Mouse (Mus musculus) ovary, adult 2 months (tissue): ENCODE measurements around the gene Foxl1. TPM values are rescaled to one million over a fixed set of nuclear protein-coding genes. Genes with fewer than 3 reads are reported as not detected.

Experiments used
- polyA plus RNA-seq: library from polyadenylated mRNA; depleted of rRNA; stranded (reverse); fragments of >200 nt; gene quantifications from 2 replicates; pipeline ENCODE4 v1.2.3, GENCODE M21; 2012; rRNA removed

Foxl1 gene
- polyA plus RNA-seq, result 1.4 and 1.8 TPM in 2 replicates

GRCm38 (mm10) chr8:121127756-121128375 lies at the start of gene Foxl1:
Gene Foxl1 (plus strand): TSS chr8:121127940.

DNA sequence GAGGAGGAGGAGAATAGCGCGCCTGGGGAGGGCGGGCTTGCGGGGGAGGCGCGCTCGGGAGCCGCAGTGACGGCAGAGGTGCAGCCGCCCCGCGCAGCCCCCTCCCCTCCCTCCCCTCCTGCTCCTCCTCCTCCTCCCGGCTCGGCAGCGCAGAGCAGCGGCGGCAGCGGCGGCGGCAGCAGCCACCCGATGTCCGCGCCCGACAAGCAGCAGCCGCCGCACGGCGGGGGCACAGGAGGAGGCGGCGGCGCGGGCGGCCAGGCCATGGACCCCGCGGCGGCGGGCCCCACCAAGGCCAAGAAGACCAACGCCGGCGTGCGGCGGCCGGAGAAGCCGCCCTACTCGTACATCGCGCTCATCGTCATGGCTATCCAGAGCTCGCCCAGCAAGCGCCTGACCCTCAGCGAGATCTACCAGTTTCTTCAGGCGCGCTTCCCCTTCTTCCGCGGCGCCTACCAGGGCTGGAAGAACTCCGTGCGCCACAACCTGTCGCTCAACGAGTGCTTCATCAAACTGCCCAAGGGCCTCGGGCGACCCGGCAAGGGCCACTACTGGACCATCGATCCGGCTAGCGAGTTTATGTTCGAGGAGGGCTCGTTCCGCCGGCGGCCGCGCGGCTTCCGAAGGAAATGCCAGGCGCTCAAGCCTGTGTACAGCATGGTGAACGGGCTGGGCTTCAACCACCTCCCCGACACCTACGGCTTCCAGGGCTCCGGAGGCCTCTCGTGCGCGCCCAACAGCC lies 43.4 kb upstream of the Foxl1 start, which contains the start of gene Foxf1:
Gene Foxf1 (plus strand): TSS at position 177 of the 742 bp plus-strand sequence.

GRCm38 (mm10) chr8:121107668-121108656 lies 19.8 kb upstream of the Foxl1 start, which contains the start of gene Mthfsd:
Gene Mthfsd (minus strand): TSS chr8:121108392.

DNA sequence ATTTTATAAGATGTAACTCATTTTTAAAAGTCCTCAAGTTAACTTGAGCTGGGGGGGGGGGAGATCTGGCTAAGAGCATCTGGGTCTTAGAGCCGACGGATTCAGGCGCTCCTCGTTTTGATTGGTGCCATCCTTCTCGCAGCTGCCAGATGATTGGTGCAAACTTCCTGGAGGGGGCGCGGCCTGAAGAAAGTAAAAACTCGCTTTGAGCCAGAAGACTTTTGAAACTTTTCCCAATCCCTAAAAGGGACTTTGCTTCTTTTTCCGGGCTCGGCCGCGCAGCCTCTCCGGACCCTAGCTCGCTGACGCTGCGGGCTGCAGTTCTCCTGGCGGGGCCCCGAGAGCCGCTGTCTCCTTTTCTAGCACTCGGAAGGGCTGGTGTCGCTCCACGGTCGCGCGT lies 11.8 kb upstream of the Foxl1 start, which contains the start of gene Foxc2:
Gene Foxc2 (plus strand): TSS at position 224 of the 400 bp plus-strand sequence.

Other genes with a start within 250 kb of the Foxl1 start
- gene Foxf1, start 43.6 kb upstream of the Foxl1 start, polyA plus RNA-seq, result 8.2 and 8.9 TPM in 2 replicates
- gene Mthfsd, start 19.5 kb upstream of the Foxl1 start, polyA plus RNA-seq, result 74.6 and 81.2 TPM in 2 replicates
- 3.8 and 4.5 TPM in 2 replicates for gene Foxc2, start 11.8 kb upstream of the Foxl1 start, polyA plus RNA-seq